Mouse (Mus musculus): ENCODE data around the gene Tppp3.

DNA sequence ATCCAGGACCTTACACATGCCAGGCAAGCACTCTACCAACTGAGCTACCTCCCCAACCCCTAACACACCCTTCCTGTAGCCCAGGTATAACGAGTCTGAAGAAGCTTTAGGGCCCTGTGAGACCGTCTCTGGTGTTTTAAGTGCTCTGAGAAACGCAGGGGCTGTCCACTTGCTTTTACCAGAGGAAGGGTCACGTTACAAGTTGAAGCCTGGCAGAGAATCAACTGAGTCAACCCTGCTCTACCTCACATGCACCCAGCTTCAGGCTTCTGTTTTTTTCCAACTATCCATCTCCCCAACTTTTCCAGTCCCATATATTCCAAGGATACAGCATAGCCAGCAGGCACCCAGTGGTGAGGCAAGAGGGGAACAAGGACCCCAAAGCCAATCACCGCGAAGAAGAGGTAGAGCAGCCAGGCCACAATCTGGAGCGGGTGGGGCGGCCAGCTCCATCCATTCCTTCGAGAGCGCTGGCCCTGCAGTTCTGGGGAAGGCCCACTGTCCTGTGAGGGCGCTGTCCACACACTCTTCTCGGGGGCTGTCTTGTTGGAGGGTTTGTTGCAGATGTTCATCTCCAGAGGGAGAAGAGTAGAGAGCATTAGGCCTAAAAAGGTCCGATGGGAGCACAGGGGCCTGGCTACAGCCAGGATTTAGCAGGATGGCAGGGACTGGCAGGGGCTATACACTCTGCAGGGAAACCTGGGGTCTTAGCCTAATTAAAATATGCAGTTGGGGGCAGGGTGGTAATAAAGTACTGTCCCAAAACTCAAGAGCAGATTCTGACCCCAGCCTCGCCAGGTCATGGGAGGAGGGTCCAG, 12.1 kb upstream of the Tppp3 start:
- no peak; the same call in 1 of the 2 replicates for TF ChIP-seq CTCF (conservative IDR thresholded peaks at IDR 0.05; ENCODE audit: insufficient read depth, insufficient read length, low read depth, low read length)
- no peak for TF ChIP-seq POLR2A (IDR thresholded peaks at IDR 0.05; ENCODE audit: low read depth, low read length)

Data from kidney, adult 2 months (tissue).